Mouse (Mus musculus) forebrain, embryonic 11.5 days (tissue): ENCODE results near the gene Rasgrp3. TPM values are rescaled to one million over a fixed set of nuclear protein-coding genes. Genes with fewer than 3 reads are reported as not detected.

Source experiments
- ATAC-seq: fragments of 200-750 bp; cut with Nextera tagmentation; replicated peaks from 2 replicates; pipeline ENCODE4 v1.8.0; 2017; ENCODE audit warnings: moderate TSS enrichment; ENCODE audit not compliant: low FRiP score
- DNase-seq: peaks from one replicate; pipeline ENCODE4 v3.0.0-alpha.2; 2017; ENCODE audit warnings: low spot score
- H3K27ac ChIP-seq: fragments of 300-500 bp; sonication (generic); 2 replicates; pipeline ENCODE4 v1.5.1; 2014; ENCODE audit warnings: low read depth, low read length
- H3K27me3 ChIP-seq: fragments of 300-500 bp; sonication (generic); 2 replicates; pipeline ENCODE4 v1.6.1; 2014; ENCODE audit warnings: mild to moderate bottlenecking, low read length, mixed read lengths; ENCODE audit not compliant: control insufficient read depth, insufficient read depth
- H3K36me3 ChIP-seq: fragments of 300-500 bp; sonication (generic); 2 replicates; pipeline ENCODE4 v1.6.1; 2014; ENCODE audit warnings: mild to moderate bottlenecking, low read length, moderate library complexity, mixed read lengths; ENCODE audit not compliant: control insufficient read depth, insufficient read depth
- H3K4me1 ChIP-seq: fragments of 300-500 bp; sonication (generic); replicated peaks from 2 replicates; pipeline ENCODE4 v1.6.1; 2014; ENCODE audit warnings: low read length, mixed read lengths; ENCODE audit not compliant: control insufficient read depth, insufficient read depth
- H3K4me2 ChIP-seq: fragments of 300-500 bp; sonication (generic); 2 replicates; pipeline ENCODE4 v1.6.1; 2014; ENCODE audit warnings: low read depth, mild to moderate bottlenecking, low read length, moderate library complexity, mixed read lengths; ENCODE audit not compliant: severe bottlenecking
- H3K4me3 ChIP-seq: fragments of 300-500 bp; sonication (generic); 2 replicates; pipeline ENCODE4 v1.5.1; 2014; ENCODE audit warnings: low read depth, low read length
- H3K9ac ChIP-seq: fragments of 300-500 bp; sonication (generic); 2 replicates; pipeline ENCODE4 v1.6.1; 2014; ENCODE audit warnings: low read length
- H3K9me3 ChIP-seq: fragments of 300-500 bp; sonication (generic); 2 replicates; pipeline ENCODE4 v1.6.1; 2016; ENCODE audit warnings: low read length, mixed read lengths; ENCODE audit not compliant: control insufficient read depth
- WGBS: fragments of 180-500 bp; shearing (Covaris S2); extraction: QIAGEN DNeasy Blood & Tissue Kit; methylation state at CpG from one replicate; pipeline ENCODE4 v1.1.7; 2014; 5-methylcytosine and 5-hydroxymethylcytosine counted together
- polyA plus RNA-seq: library from polyadenylated mRNA; unstranded; fragments of >200 nt; fragmentation: Nextera tagmentation; extraction: Ambion mirVana; gene quantifications from 2 replicates; pipeline ENCODE4 v1.2.1, GENCODE M21; 2014

The Rasgrp3 gene
- polyA plus RNA-seq, 1 experiment from 2014 or later: 9.6 TPM

DNA sequence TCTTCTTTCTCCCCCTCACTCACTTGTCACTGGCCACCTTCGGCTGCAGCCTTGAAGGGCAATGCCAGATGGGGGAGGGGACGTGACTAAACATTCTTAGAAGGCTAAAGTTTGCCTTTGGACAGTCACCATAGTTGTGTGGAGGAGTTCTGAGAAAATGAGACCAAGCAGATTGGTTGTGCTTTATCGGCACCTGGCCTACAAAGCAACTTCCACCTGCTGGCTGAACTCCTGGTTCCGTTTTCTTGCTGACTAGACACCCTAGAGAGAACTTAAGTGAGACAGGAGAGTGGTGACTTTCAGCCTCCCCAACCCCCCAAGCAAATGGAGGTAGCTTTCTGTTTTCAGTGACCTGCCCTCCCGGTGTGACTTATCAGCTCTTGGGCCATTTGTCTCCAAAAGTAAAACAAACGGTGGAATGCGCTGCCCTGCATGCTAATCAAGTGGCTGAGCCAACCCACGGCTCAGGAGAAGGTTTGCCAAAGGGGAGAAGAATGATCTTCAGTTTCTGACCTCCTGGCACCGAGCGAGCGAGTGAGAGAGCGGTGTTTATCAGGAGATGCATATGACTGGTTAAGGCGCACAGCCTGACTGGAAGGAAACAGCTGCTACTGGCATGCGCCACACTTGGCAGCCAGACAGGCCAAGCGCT, 29.4 kb downstream of the Rasgrp3 start:
- ATAC-seq (no peak), DNase-seq (peak; percentile 52)
- Histone ChIP-seq H3K4me3 (no peak overlapping the region), H3K4me2 (peak overlapping the region; percentile 26; the same call in 1 of the 2 replicates), H3K27ac (no peak overlapping the region), H3K4me1 (no peaks in the 10 kb centered on the region), H3K27me3 (no peaks in the 10 kb centered on the region), H3K9me3 (no peaks in the 10 kb centered on the region), H3K36me3 (no peaks in the 10 kb centered on the region), H3K9ac (no peak overlapping the region)
- WGBS: 16% methylated on average over 15 of the region's 15 CpGs

- H3K27ac ChIP-seq: no peak overlapping the region
- no peaks in the 10 kb centered on the region for H3K27me3 ChIP-seq
- H3K4me3 ChIP-seq: no peak overlapping the region
- H3K36me3 ChIP-seq: no peaks in the 10 kb centered on the region
- H3K4me2 ChIP-seq: peak overlapping the region; percentile 26; the same call in 1 of the 2 replicates
- no peak overlapping the region for H3K9ac ChIP-seq
- 69% methylated on average over 14 of the region's 14 CpGs for whole genome bisulfite sequencing
- no peaks in the 10 kb centered on the region for H3K9me3 ChIP-seq
- DNase-seq (no peak), ATAC-seq (no peak)
- no peaks in the 10 kb centered on the region for H3K4me1 ChIP-seq
Observed at GRCm38 (mm10) chr17:75465635-75465997, 29.9 kb downstream of the Rasgrp3 start.

DNA sequence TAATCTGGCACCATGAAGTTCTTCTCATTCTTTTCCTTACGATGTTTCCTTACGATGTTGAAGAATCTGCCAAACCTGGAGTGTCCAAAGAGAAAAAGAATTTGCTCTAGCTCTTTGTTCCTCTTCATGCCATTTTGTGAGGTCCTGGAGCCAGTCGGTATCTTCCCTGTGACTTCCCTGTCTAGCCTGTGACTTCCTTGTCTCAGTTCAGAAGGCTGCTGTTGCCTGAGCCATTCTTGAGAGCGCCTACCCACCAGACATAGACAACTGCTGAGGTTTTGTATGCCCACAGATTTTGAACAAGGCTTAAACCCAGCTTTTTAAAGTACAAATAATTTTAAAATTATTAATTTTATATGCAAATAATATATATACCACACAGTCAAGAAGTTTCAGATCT, 31.3 kb downstream of the Rasgrp3 start:
- DNase-seq: no peak
- no peak overlapping the region for H3K4me2 ChIP-seq
- no peak overlapping the region for H3K4me3 ChIP-seq
- ATAC-seq: no peak
- no peak overlapping the region for H3K9ac ChIP-seq
- H3K27ac ChIP-seq: no peak overlapping the region
- no peaks in the 10 kb centered on the region for H3K9me3 ChIP-seq
- no peaks in the 10 kb centered on the region for H3K36me3 ChIP-seq
- no peaks in the 10 kb centered on the region for H3K4me1 ChIP-seq
- WGBS: 91% methylated on average over 4 of the region's 4 CpGs
- H3K27me3 ChIP-seq: no peaks in the 10 kb centered on the region

GRCm38 (mm10) chr17:75467526-75467925, 31.8 kb downstream of the Rasgrp3 start:
- no peak overlapping the region for H3K4me3 ChIP-seq
- ATAC-seq (no peak), DNase-seq (no peak)
- 84% methylated on average over 2 of the region's 2 CpGs for WGBS
- H3K27me3 ChIP-seq: no peaks in the 10 kb centered on the region
- H3K9ac ChIP-seq: no peak overlapping the region
- H3K4me1 ChIP-seq: no peaks in the 10 kb centered on the region
- H3K36me3 ChIP-seq: no peaks in the 10 kb centered on the region
- no peak overlapping the region for H3K27ac ChIP-seq
- H3K9me3 ChIP-seq: no peaks in the 10 kb centered on the region
- no peak overlapping the region for H3K4me2 ChIP-seq

GRCm38 (mm10) chr17:75468479-75469114, 32.9 kb downstream of the Rasgrp3 start:
- WGBS: 94% methylated on average over 10 of the region's 10 CpGs
- H3K9ac ChIP-seq: no peak overlapping the region
- H3K36me3 ChIP-seq: no peaks in the 10 kb centered on the region

GRCm38 (mm10) chr17:75470325-75470724, 34.6 kb downstream of the Rasgrp3 start:
- no peak overlapping the region for H3K27ac ChIP-seq
- no peaks in the 10 kb centered on the region for H3K27me3 ChIP-seq
- no peaks in the 10 kb centered on the region for H3K9me3 ChIP-seq
- H3K9ac ChIP-seq: no peak overlapping the region
- H3K4me3 ChIP-seq: no peak overlapping the region
- WGBS: 87% methylated on average over 6 of the region's 6 CpGs
- no peak for ATAC-seq
- H3K4me1 ChIP-seq: no peaks in the 10 kb centered on the region
- DNase-seq: no peak
- H3K4me2 ChIP-seq: no peak overlapping the region
- H3K36me3 ChIP-seq: no peaks in the 10 kb centered on the region

More at GRCm38 (mm10) chr17:75468479-75469114, 32.9 kb downstream of the Rasgrp3 start:
- Histone ChIP-seq H3K4me1 (no peaks in the 10 kb centered on the region), H3K27me3 (no peaks in the 10 kb centered on the region), H3K27ac (no peak overlapping the region), H3K4me2 (no peak overlapping the region), H3K4me3 (no peak overlapping the region), H3K9me3 (no peaks in the 10 kb centered on the region)
- ATAC-seq (no peak), DNase-seq (no peak)

DNA sequence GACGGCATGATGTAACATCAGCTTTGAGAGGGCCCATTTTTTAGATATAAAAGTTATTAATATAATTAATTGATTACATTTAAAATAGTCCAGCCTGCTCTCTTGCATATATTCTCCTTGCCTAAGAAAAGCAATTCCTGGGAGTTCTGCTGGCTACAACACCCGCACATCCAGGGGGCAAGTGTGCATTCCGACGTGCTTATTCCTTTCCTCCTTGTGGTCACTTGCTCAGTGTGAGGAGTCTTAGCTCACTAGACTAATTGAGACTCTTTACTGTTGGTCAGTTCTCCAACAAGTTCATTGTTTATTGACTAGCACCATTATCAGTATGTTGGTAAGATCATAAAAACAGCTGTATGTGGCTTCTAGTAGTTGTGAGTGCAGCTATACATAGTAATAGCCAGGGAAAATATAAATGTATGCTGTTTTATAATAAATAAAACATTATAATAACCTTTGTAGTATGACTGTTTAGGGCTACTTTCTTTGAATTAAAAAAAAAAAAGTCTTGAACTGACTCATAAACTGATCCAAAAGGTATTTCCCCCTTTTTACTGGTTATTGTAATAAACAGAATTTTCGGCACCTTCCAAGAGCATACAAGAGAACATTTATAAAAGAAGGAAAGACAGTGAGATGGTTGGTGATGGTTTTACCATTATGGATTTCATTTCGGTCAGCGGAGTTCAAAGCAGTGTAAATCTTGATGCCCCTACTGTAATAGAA, 35.4 kb downstream of the Rasgrp3 start:
- Histone ChIP-seq H3K27me3 (no peaks in the 10 kb centered on the region), H3K27ac (no peak overlapping the region), H3K4me2 (no peak overlapping the region), H3K9me3 (no peaks in the 10 kb centered on the region), H3K9ac (no peak overlapping the region), H3K4me3 (no peak overlapping the region), H3K4me1 (no peaks in the 10 kb centered on the region), H3K36me3 (no peaks in the 10 kb centered on the region)
- ATAC-seq (no peak), DNase-seq (no peak)
- 95% methylated on average over 7 of the region's 7 CpGs for WGBS

DNA sequence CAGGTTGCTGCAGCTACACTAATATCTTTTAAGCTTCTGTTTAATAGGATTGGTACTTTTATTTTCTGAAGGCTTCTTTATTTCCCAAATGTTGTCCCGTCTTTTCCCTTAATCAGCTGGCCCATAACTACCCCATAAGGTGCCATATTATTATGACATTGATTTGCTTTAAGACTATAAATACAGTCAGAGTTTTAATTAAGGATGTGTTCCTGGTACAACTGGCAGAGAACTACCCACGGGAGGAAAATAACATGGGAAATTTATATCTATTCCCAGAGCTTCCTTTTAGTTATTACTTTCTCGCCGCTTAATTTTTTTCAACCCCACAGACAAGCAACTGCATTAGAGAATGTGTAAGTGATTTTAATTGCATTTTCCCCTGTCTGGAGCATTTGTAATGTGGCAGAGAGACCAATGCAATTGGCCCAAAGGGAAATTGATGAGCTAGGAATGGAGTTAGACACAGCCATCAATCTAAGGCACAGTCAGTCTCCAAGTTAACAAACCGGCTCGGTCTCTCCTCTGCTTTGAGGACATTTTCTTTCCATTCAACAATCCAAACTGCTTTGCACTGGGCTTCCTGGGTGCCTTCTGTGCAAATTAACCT, 36.1 kb downstream of the Rasgrp3 start:
- Histone ChIP-seq H3K4me3 (no peak overlapping the region), H3K27ac (no peak overlapping the region), H3K36me3 (no peaks in the 10 kb centered on the region), H3K4me2 (no peak overlapping the region), H3K9ac (no peak overlapping the region), H3K27me3 (no peaks in the 10 kb centered on the region), H3K9me3 (no peaks in the 10 kb centered on the region), H3K4me1 (no peaks in the 10 kb centered on the region)
- 92% methylated on average over 6 of the region's 6 CpGs for WGBS
- no peak for DNase-seq
- ATAC-seq: no peak
